Mouse (Mus musculus) 416B (cell line): ENCODE data around the gene Eddm3b.
"Not testable (repeated sequence)": the region's sequence is repeated elsewhere in the genome, so short reads cannot be mapped to it uniquely, and the experiment has no call there.

Source experiments
- DNase-seq: peaks from one replicate; pipeline ENCODE4 v3.0.0; 2011; ENCODE audit warnings: low read depth

Eddm3b gene

GRCm38 (mm10) chr14:51143287-51143686 is 29.1 kb downstream of the Eddm3b start:
- no peak for DNase-seq

GRCm38 (mm10) chr14:51143937-51144336 is 29.7 kb downstream of the Eddm3b start:
- DNase-seq, result no peak

GRCm38 (mm10) chr14:51144451-51144850 is 30.2 kb downstream of the Eddm3b start:
- DNase-seq, result no peak

- no peak for DNase-seq
These were observed 31.3 kb downstream of the Eddm3b start for GRCm38 (mm10) chr14:51145521-51145920.

- no peak for DNase-seq
These were observed 32.5 kb downstream of the Eddm3b start, which contains the start of gene Rnase1 for GRCm38 (mm10) chr14:51146685-51147084. Gene Rnase1 (minus strand): TSS chr14:51146785.

- DNase-seq, result no peak
These were observed 33.8 kb downstream of the Eddm3b start for GRCm38 (mm10) chr14:51148006-51148405.

GRCm38 (mm10) chr14:51149164-51149563 is 34.9 kb downstream of the Eddm3b start:
- DNase-seq, result no peak

GRCm38 (mm10) chr14:51150206-51150831 is 36.1 kb downstream of the Eddm3b start:
- DNase-seq, result no peak

GRCm38 (mm10) chr14:51152249-51152870 is 38.1 kb downstream of the Eddm3b start:
- no peak for DNase-seq

GRCm38 (mm10) chr14:51156056-51156735 is 42.0 kb downstream of the Eddm3b start:
- DNase-seq, result no peak

- DNase-seq, result no peak
These were observed 42.5 kb downstream of the Eddm3b start for GRCm38 (mm10) chr14:51156736-51157068.

GRCm38 (mm10) chr14:51157072-51157471 is 42.8 kb downstream of the Eddm3b start:
- no peak for DNase-seq

GRCm38 (mm10) chr14:51161976-51162375 is 47.8 kb downstream of the Eddm3b start, which contains the start of gene Rnase2b:
Gene Rnase2b (plus strand): TSS chr14:51162260.
- not testable (repeated sequence) for DNase-seq

GRCm38 (mm10) chr14:51163323-51163722 is 49.1 kb downstream of the Eddm3b start:
- DNase-seq, result not testable (repeated sequence)

GRCm38 (mm10) chr14:51165435-51165834 is 51.2 kb downstream of the Eddm3b start:
- no peak for DNase-seq

- DNase-seq, result no peak
These were observed 51.8 kb downstream of the Eddm3b start for GRCm38 (mm10) chr14:51166068-51166467.
